In genomic region chr13:23752067-23752741, GRCm38 (mm10) we compare ENCODE assay signal across 8 mouse cellular contexts. TPM values are rescaled to one million over a fixed set of nuclear protein-coding genes. Genes with fewer than 3 reads are reported as not detected.
A peak's percentile ranks its signal among the peaks of the same experiment; 100 is the strongest.
DNase-seq lines count a peak whose midpoint lies in the region; ATAC-seq and TF ChIP-seq lines count a peak whose summit lies in the region.
"Not testable (repeated sequence)": the region's sequence is repeated elsewhere in the genome, so short reads cannot be mapped to it uniquely, and the experiment has no call there.

Gene Hist1h3b, plus strand, starts transcription at chr13:23752267.

- H3K9ac ChIP-seq in forebrain, postnatal 0 days = peak within 1 kb of the TSS; percentile 62
- peak within 1 kb of the TSS; percentile 54 for H3K9ac ChIP-seq in lung, embryonic 15.5 days

- H3K27me3 ChIP-seq in G1E (ENCODE audit: insufficient read depth, low read length); cerebellum, adult 2 months (ENCODE audit: control insufficient read depth, insufficient read depth, low read length); forebrain, postnatal 0 days (ENCODE audit: insufficient read depth, low read length); lung, embryonic 15.5 days; thymus, adult 2 months (ENCODE audit: control insufficient read depth, insufficient read depth, low read length): not testable (repeated sequence)

- H3K9me3 ChIP-seq in G1E (replicated peaks); forebrain, postnatal 0 days (ENCODE audit: low read length); lung, embryonic 15.5 days: not testable (repeated sequence)

- H3K4me2 ChIP-seq in forebrain, postnatal 0 days (ENCODE audit: low read depth) = peak within 1 kb of the TSS; percentile 69
- H3K4me2 ChIP-seq in lung, embryonic 15.5 days = peak within 1 kb of the TSS; percentile 59

- H3K36me3 ChIP-seq in G1E (replicated peaks); forebrain, postnatal 0 days (ENCODE audit: insufficient read depth); lung, embryonic 15.5 days; thymus, adult 2 months (ENCODE audit: control insufficient read depth, insufficient read depth, low read length): not testable (repeated sequence)

- H3K4me3 ChIP-seq in G1E (ENCODE audit: low read depth, low read length) = peak within 1 kb of the TSS; percentile 63; the same call in 1 of the 2 replicates
- not testable (repeated sequence) for H3K4me3 ChIP-seq in cerebellum, adult 2 months (replicated peaks; ENCODE audit: insufficient read depth, low read depth, low read length)
- H3K4me3 ChIP-seq in forebrain, postnatal 0 days (ENCODE audit: low read depth, low read length) = peak within 1 kb of the TSS; percentile 40
- peak within 1 kb of the TSS; percentile 44 for H3K4me3 ChIP-seq in lung, embryonic 15.5 days
- H3K4me3 ChIP-seq in olfactory bulb, adult 2 months (ENCODE audit: insufficient read depth, low read depth, low read length) = peak within 1 kb of the TSS; percentile 73
- H3K4me3 ChIP-seq in thymus, adult 2 months (ENCODE audit: control insufficient read depth, insufficient read depth, low read length) = peak within 1 kb of the TSS; percentile 41

- TF ChIP-seq CTCF in G1E (IDR thresholded peaks at IDR 0.05; ENCODE audit: low read depth, low read length); cerebellum, adult 2 months (IDR thresholded peaks at IDR 0.05; ENCODE audit: borderline replicate concordance, insufficient read depth, low read depth, low read length); forebrain, postnatal 0 days (IDR thresholded peaks at IDR 0.05; ENCODE audit: low read depth); olfactory bulb, adult 2 months (IDR thresholded peaks at IDR 0.05; ENCODE audit: insufficient read depth, low read depth, low read length); thymus, adult 2 months (IDR thresholded peaks at IDR 0.05; ENCODE audit: borderline replicate concordance, control insufficient read depth, extremely low read depth, insufficient read depth, low read length, poor library complexity): not testable (repeated sequence)

- 0 out of 2 replicates have a peak within 1 kb of the TSS, but pooled peaks have one; percentile 23 for H3K27ac ChIP-seq in cerebellum, adult 2 months (ENCODE audit: insufficient read depth, low read length)
- H3K27ac ChIP-seq in forebrain, postnatal 0 days (ENCODE audit: low read depth, low read length) = peak within 1 kb of the TSS; percentile 93
- H3K27ac ChIP-seq in lung, embryonic 15.5 days = peak within 1 kb of the TSS; percentile 98
- H3K27ac ChIP-seq in olfactory bulb, adult 2 months (ENCODE audit: insufficient read depth, low read depth, low read length) = peak within 1 kb of the TSS; percentile 94
- H3K27ac ChIP-seq in thymus, adult 2 months (ENCODE audit: control insufficient read depth, insufficient read depth, low read length) = peak within 1 kb of the TSS; percentile 86

- not testable (repeated sequence) for TF ChIP-seq POLR2A in cerebellum, adult 2 months (IDR thresholded peaks at IDR 0.05; ENCODE audit: borderline replicate concordance, insufficient read depth, low read length); olfactory bulb, adult 2 months (IDR thresholded peaks at IDR 0.05; ENCODE audit: insufficient read depth, low read depth, low read length); thymus, adult 2 months (IDR thresholded peaks at IDR 0.05; ENCODE audit: control insufficient read depth, extremely low read depth, insufficient read depth, low read length, poor library complexity)

- peaks cover 31% of the 10 kb centered on the region for H3K4me1 ChIP-seq in G1E (ENCODE audit: insufficient read depth, low read depth, low read length)
- not testable (repeated sequence) for H3K4me1 ChIP-seq in cerebellum, adult 2 months (ENCODE audit: control insufficient read depth, insufficient read depth, low read length); forebrain, postnatal 0 days (ENCODE audit: insufficient read depth); olfactory bulb, adult 2 months (ENCODE audit: control insufficient read depth, insufficient read depth, low read length); thymus, adult 2 months (replicated peaks; ENCODE audit: control insufficient read depth, insufficient read depth, low read length)
- H3K4me1 ChIP-seq in lung, embryonic 15.5 days = peaks cover 28% of the 10 kb centered on the region

- WGBS in cerebellum, adult 2 months = 3% methylated on average over 22 of the region's 47 CpGs
- WGBS in forebrain, postnatal 0 days = 1% methylated on average over 19 of the region's 47 CpGs
- under 1% methylated on average over 18 of the region's 47 CpGs for WGBS in lung, embryonic 15.5 days
- WGBS in olfactory bulb, adult 2 months = 2% methylated on average over 19 of the region's 47 CpGs
- under 1% methylated on average over 20 of the region's 47 CpGs for WGBS in thymus, adult 2 months

- DNase-seq in G1E (ENCODE audit: low spot score) = peak; percentile 65
- DNase-seq in cerebellum, adult 2 months = peak; percentile 72 to 73
- peak; percentile 95 for DNase-seq in forebrain, postnatal 0 days
- DNase-seq in layer of hippocampus, adult 8-10 months (ENCODE audit: low spot score in 2 of 2) = peak; percentile 87 to 94
- DNase-seq in thymus, adult 2 months = peak; percentile 87

- peak; percentile 78 for ATAC-seq in G1E (ENCODE audit: extremely low read depth, insufficient number of reproducible peaks, low FRiP score, poor library complexity, severe bottlenecking)
- ATAC-seq in forebrain, postnatal 0 days = peak; percentile 76
- peak; percentile 61 for ATAC-seq in hematopoietic stem cell, adult 5-6 weeks (replicated peaks in 1 of 2; ENCODE audit: insufficient read depth in 1 of 2, low FRiP score in 2 of 2, low TSS enrichment in 1 of 2, low read depth in 1 of 2, poor library complexity in 2 of 2, severe bottlenecking in 2 of 2)
- ATAC-seq in lung, embryonic 15.5 days (ENCODE audit: borderline replicate concordance, extremely low read depth, low FRiP score, low TSS enrichment) = peak; percentile 89

RNA-seq across cellular contexts. Expression of gene Hist1h3b, which starts in this region (rescaled TPM):
- 745 and 817 TPM in 2 replicates for total RNA-seq in G1E (2014; fragmentation: Nextera tagmentation)
- 955 and 1,281 TPM in 2 replicates for total RNA-seq in G1E (2017)
- polyA plus RNA-seq in G1E (2012) = 5.7 and 22.8 TPM in 2 replicates
- polyA plus RNA-seq in cerebellum, adult 2 months (2012; rRNA removed) = 0.40 TPM in 1 of 2 replicates, not detected in the other
- 229 and 254 TPM in 2 replicates for total RNA-seq in forebrain, postnatal 0 days (2014; rRNA removed)
- 0.25 and 0.67 TPM in 2 replicates for polyA plus RNA-seq in forebrain, postnatal 0 days (2015; fragmentation: Nextera tagmentation; extraction: Ambion mirVana)
- total RNA-seq in hematopoietic stem cell, adult 5-6 weeks (2017) = 224 and 348 TPM in 2 replicates
- 10 to 100 TPM in 2 of 4 experiments, 1 to 10 TPM in 2; 3.1 to 10.4 (median 8.0) TPM for total RNA-seq in layer of hippocampus, adult 8-10 months (2022)
- polyA plus RNA-seq in lung, embryonic 15.5 days (2015; fragmentation: Nextera tagmentation; extraction: Ambion mirVana) = 12.0 and 18.6 TPM in 2 replicates
- polyA plus RNA-seq in olfactory bulb, adult 2 months (2012; ENCODE audit: insufficient read depth, insufficient read length, low replicate concordance, missing spikeins) = not detected in 2 replicates
- 529 and 561 TPM in 2 replicates for polyA plus RNA-seq in thymus, adult 2 months (2012; rRNA removed)

Comparison
In these comparisons a context has a peak if more than half of its experiments do, and no peak if none do; other contexts are left out.
1. RNA of gene Hist1h3b (total RNA-seq): 745 to 1,281 TPM in G1E, 229 to 254 TPM in forebrain, postnatal 0 days and 224 to 348 TPM in hematopoietic stem cell, adult 5-6 weeks; 3.1 to 10.4 TPM in layer of hippocampus, adult 8-10 months; every median in the first group is over 10 times any median in the second.
2. RNA of gene Hist1h3b (polyA plus RNA-seq): 529 to 561 TPM in thymus, adult 2 months; 12.0 to 18.6 TPM in lung, embryonic 15.5 days, 5.7 to 22.8 TPM in G1E, 0.25 to 0.67 TPM in forebrain, postnatal 0 days, 0.40 TPM in cerebellum, adult 2 months and not detected in olfactory bulb, adult 2 months; every median in the first group is over 10 times any median in the second.
3. Peak in DNase-seq and H3K27ac ChIP-seq in cerebellum, adult 2 months; RNA of the gene not detected or under 1 TPM.
4. H3K27ac ChIP-seq: peak in every context shown above with its lines; median percentile 98 in lung, embryonic 15.5 days; 94 in olfactory bulb, adult 2 months; 93 in forebrain, postnatal 0 days; 86 in thymus, adult 2 months; 23 in cerebellum, adult 2 months.
5. Peak in every context shown above with its lines, with median percentiles within 50 percentile points of each other: ATAC-seq and DNase-seq.